Mouse (Mus musculus): Measurements from ENCODE around the gene Fam171a2.

Gene Fam171a2

DNA sequence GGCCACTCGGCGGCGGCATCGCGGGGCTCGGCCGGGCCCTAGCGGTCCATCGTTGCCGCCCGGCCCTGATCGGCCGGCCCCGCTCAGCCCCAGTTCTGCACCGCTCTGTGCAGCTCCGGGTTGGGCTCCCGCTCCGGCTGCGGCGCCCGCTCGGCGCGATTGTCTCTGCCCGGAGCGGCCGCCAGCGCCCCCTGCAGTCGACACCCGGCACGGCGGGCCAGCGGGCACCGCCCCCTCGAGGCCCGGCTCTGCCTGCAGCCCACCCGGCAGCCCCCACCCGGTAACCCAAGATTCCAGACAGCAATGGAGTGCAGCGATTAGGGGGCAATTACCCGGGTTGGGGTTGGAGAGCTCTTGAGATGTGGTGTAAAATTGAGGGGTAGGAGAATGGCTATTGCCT is at the start of gene Fam171a2:
Gene Fam171a2, minus strand, starts transcription at position 186 of the 400 bp plus-strand sequence.
- ATAC-seq (ENCODE audit: insufficient number of reproducible peaks, low FRiP score, low TSS enrichment), result peak; percentile 50; the same call in 1 of the 2 replicates

DNA sequence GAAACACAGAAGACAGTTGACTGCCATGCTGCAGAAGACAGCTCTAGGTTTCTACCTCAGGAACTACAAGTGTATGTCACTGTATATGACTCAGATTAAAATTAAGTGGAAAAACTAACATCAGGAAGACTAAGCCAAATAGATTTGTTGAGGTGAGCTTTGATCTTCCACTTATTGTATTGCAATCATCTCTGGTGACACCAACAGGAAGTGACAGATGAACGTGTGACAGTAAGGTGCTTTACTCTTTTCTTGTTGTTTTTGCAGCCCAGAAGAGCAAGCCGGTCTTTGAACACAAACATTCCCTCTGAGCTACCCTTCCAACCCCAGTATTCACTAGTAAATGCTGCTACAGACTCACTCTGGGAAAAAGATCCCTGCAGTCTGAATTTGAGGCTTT is 49.2 kb upstream of the Fam171a2 start:
- no peak for ATAC-seq (ENCODE audit: insufficient number of reproducible peaks, low FRiP score, low TSS enrichment)

DNA sequence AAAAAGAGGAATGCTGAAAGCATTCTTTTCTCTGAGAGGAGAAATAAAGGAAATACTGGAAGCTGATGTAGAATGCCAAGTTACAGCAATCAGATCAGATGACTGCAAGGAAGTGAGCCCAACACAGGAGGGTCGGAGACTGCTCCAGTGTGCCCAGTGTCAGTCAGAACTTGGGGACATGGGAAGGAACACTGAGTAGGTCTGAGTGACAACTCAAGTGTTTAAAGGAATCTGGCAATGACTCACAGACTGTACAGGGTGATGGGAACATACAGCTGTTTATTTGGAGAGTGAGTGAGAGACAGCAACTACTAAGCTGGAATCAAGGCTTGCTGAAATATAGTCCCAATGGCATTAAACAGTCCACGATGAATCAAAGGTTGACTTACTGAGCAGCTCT is 48.7 kb upstream of the Fam171a2 start:
- no peak for ATAC-seq (ENCODE audit: insufficient number of reproducible peaks, low FRiP score, low TSS enrichment)

DNA sequence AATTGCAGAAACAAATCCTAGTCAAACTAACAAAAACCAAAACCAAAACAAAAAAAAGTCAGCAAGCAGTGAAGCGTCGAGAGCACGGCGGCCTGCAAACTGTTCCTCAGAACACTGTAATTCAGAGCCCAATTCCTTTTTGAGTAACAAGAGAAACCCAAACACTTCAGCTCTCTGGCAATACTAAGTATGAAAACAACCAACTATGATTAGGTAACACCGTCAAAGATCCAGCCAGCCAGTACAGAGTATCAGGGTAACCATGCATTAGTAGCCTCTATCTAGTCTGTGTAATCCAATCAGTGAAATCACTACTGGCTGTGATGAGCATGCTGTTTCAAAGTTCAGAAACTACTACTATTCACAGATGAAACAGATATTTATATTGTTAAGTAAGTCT is 48.3 kb upstream of the Fam171a2 start:
- no peak for ATAC-seq (ENCODE audit: insufficient number of reproducible peaks, low FRiP score, low TSS enrichment)

DNA sequence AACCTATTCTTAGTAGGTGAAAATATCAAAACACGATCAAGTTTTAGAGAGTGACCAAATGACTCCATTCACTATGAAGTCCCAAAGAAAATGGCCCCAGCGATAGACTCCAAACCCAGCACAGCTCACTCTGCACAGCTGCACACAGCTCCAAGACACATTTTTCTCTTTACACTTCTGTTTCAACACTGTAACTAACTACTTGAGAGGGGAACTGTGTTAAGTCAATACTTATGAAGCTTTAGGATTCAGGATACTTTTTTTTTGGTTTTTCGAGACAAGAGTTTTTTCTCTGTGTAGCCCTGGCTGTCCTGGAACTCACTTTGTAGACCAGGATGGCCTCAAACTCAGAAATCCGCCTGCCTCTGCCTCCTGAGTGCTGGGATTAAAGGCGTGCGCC is 47.6 kb upstream of the Fam171a2 start:
- ATAC-seq (ENCODE audit: insufficient number of reproducible peaks, low FRiP score, low TSS enrichment), result no peak

DNA sequence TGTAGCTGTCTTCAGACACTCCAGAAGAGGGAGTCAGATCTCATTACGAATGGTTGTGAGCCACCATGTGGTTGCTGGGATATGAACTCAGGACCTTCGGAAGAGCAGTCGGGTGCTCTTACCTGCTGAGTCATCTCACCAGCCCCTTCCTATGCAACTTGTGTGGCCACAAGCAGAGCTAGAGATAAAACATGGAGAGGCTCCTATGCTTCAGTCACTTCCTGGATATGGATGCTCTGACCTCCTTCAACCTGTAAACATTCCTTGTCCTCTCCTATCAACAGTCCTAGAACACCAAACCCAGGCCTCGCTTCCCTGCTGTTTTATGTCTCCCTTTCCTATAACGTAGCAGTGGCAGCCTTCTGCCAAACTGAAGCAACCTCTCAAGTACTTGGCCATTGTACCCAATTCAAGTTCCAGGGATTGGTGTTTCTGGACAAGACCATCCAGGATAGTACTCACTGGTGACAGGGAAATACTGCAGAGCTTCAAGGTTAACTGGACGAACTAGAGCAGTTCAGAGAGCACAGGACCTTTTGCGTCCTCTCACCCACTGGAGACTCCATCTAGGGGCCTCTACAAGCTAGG is 46.7 kb upstream of the Fam171a2 start:
- ATAC-seq (ENCODE audit: insufficient number of reproducible peaks, low FRiP score, low TSS enrichment), result no peak

DNA sequence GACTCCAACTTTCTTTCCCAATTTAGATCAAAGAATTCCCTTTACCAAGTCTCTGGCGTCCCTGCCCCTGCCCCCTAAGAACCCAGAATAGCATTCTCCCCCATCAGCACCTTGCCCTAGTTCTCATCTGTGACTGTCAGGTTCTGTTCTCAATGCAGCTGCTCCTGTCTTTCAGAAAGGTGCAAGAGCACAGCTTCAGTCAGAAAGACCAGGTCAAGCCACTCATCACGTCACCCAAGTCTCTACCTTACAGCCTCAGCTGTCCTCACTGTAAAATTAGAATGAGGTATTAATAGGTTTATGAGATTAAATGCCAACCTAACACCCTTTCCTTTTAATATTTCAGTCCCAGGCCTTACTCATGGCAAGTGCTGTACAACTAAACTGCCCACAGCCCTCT is 45.8 kb upstream of the Fam171a2 start:
- no peak for ATAC-seq (ENCODE audit: insufficient number of reproducible peaks, low FRiP score, low TSS enrichment)

DNA sequence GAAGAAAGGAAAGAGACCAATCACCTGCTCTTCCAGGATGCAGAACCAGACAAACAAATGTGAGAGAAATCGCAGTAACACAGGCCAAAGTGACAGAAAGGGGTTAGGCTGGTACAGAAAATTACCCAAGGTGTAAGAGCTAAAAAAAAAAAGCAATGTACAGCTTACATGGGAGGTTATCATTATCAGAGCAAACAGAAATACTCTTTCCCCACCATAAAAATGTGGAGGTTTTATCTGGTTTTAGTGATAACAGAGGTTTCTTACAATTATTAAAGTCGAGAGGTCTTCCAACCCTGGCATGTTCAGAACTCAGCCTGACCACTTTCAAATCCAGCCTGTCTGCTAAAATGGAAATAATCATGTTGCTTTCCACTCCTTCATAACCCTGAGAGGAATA is 40.4 kb upstream of the Fam171a2 start:
- no peak for ATAC-seq (ENCODE audit: insufficient number of reproducible peaks, low FRiP score, low TSS enrichment)

DNA sequence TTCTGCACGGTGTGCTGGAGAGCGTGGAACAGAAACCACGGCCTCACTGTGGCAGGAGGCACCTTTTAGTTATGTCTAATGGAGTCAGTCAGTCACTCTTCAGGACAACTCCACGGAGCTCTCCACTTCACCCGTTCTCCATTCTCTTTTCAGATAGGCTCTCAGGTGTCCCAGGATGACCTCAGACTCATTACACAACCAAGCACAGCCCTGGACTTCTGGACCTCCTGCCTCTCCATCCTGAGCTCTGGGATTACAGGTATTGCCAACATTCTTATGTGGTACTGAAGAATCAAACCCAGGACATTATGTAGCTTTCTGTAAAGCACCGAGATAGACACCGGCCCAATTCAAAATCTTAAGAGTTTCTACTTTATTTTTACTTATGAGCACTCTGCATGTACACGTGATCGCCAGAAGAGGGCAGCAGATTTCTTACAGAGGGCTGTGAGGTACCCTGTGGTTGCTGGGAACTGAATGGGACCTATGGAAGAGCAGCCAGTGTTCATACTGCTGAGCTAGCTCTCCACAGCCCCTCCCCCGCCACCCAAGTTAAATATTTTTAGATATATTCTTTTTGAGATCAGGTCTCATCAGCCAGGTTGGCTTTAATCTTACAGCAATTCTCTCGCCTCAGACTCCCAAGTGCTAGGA is 39.4 kb upstream of the Fam171a2 start:
- no peak; the same call in 1 of the 2 replicates for ATAC-seq (ENCODE audit: insufficient number of reproducible peaks, low FRiP score, low TSS enrichment)

DNA sequence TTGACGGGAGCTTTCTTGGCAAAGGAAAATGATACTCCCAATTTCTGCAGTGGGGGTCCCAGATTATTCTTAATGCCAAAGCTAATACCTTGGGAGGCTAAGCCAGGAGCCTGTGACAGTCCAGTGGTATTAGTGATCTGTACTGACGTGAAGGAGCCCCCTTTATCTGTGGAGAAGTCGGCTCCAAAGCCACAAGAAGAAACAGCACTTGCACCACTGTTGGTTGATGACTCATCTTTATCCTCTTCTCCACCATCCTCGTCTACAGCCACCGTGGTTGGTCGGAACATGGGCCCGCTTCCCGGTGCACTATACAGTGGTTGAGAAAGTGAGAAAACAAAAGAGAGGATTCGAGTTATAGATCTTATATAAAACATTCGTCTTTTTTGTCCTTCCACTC is 34.3 kb upstream of the Fam171a2 start:
- no peak for ATAC-seq (ENCODE audit: insufficient number of reproducible peaks, low FRiP score, low TSS enrichment)

DNA sequence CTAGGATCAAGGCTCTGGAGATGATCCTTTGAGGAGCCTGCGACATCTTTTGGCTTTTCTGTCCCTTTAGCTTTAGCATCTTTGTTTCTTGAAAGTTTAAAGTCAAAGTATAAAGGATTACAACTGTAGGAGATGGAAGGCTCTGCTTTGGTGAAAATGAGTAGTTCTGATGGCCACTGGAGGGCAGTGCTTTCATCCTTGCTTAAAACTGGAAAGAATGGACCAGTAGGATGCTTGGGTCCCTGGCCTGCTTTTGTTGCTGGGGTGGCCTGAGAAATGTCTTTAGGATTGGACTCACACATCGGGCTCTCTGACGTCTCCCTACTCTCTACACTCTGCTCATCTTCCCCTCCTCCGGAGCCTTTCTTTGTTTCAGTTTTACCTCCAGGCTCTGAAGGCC is 33.4 kb upstream of the Fam171a2 start:
- ATAC-seq (ENCODE audit: insufficient number of reproducible peaks, low FRiP score, low TSS enrichment), result no peak

DNA sequence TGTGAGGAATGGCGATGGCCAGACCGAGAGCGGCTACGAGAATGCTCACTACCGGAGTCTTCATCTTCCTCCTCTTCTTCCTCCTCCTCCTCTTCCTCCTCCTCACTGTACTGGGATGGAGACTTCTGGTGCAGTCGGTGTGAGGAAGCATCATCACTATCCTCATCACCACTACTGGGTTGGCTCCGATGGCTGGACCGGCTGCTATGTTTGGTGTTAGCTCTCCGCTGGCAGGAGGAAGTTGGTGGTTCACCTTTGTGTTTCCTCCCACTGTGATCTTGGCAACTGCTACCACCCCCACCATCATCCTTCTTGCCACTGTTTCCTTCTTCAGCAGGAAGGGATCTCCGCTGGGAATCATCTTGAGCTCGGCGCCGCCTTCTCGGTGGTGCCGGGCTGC is 32.6 kb upstream of the Fam171a2 start:
- ATAC-seq (ENCODE audit: insufficient number of reproducible peaks, low FRiP score, low TSS enrichment), result no peak

DNA sequence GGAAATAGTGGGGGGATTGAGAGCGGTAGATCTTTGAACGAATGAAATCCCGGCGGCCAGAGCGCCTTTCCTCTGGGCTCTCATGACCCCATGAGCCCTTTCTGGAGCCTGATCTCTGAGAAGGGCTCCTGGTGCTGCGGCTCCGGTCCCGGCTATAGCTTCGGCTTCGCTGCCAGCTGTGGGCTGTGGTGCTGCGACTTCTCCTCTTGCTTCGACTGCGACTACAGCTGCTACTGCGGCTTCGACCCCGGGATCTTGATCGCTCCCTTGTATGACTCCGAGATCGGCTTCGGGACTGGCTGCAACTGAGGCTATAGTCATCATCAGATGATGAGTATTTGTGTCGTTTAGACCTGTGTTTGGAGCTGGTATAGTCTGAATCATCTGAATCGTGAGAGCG is 32.1 kb upstream of the Fam171a2 start:
- ATAC-seq (ENCODE audit: insufficient number of reproducible peaks, low FRiP score, low TSS enrichment), result no peak

DNA sequence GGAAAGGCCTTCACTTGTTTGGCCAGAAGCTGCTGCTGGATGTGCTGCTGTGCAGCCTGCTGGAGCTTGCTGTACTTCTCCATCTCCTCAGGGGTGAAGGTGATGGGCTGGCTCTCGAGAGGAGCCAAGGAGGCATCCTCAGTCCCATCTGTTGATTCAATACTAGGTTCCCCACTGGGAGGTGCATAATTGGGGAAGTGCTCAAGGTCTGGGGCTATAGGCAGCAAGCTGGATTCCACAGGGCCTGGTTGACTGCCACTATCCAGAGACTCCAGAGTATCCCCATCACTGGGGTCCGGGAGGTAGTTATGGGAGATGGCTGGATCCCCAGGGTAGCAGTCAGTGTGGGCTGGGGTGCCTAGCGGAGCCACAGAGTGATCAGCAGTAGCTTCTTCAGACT is 31.2 kb upstream of the Fam171a2 start:
- ATAC-seq (ENCODE audit: insufficient number of reproducible peaks, low FRiP score, low TSS enrichment), result no peak

DNA sequence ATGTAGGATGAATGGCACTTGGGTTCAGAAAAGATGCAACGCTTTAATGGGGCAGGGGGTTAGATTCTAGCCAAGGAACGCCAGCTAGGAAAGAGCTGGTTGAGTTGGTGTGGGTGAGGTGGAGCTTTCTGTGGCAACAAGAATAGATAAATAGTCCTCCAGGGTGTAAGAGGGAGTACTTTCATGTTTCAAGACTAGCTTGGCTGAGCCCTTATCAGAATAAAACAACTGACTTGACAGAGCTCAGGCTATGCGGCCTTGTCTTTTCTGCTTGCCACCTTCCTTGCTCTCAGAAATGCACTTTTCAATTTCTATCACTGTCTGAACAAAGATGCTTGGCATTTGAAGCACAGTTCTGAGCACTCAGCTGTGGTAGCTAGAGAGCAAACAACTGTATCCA is 27.5 kb upstream of the Fam171a2 start:
- ATAC-seq (ENCODE audit: insufficient number of reproducible peaks, low FRiP score, low TSS enrichment), result no peak

DNA sequence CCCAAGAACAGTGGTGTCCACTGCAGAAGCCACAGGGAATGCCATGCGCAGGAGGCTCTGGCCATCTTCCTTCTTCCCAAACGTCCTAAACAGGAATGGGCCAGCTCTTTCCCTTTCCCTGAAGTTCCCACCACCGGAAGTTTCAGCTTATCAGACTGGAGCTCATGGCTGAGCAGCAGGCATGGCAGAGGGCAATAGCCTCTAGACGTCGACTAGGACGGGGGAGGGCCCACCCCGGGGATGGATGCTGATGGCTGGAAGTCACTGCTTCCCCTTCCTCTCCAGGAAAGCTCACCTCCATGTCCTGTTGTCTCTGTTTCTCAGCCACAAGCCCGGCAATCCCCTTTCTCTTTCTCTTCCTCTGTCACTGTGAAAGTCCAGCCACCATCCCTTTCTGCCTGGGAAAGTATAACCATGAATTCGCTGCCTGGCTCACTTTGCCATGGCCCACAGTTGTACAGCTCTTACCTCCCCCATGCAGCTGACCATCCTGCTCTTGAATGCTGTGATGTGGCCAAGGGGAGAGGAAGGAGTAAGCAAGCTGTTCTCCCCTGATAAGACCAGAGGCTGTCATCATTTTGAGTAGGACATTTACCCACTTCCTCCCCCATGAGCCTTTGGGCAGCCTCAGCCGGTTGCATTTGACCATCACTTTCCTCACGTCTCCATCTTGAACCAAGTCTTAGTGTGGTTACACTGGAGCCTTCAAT is 22.3 kb upstream of the Fam171a2 start, which contains the start of gene Itga2b:
Gene Itga2b, minus strand, starts transcription at position 475 of the 710 bp plus-strand sequence.
- no peak for ATAC-seq (ENCODE audit: insufficient number of reproducible peaks, low FRiP score, low TSS enrichment)

DNA sequence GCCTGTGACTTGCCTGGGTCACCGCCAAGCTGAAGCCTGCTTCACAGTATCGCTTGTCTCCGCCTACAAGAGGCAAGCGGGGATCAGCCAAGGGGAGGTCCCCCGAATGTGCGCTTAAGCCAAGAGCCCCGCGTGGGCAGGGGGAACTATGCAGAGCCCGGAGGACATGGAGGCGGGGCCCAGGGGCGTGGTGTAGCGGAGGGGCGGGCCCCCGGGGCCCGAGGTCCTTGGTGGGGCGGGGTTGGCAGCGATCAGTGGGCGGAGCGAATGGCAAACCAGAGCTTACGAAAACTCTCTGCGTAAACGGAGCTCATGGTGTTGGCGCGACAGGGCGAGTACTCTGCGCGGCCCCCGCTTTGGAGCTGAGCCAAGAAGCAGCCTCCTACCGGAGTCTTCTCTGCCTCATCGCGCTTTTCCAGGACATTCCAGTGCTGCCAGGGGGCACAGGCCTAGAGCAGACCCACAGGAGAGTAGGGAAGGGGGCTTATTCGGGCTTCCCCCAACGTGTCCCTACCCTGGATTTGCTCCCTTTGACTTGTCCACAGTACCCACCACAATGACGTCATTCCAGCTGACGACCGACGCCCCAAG is 19.7 kb upstream of the Fam171a2 start:
- peak; percentile 70; the same call in 1 of the 2 replicates for ATAC-seq (ENCODE audit: insufficient number of reproducible peaks, low FRiP score, low TSS enrichment)

DNA sequence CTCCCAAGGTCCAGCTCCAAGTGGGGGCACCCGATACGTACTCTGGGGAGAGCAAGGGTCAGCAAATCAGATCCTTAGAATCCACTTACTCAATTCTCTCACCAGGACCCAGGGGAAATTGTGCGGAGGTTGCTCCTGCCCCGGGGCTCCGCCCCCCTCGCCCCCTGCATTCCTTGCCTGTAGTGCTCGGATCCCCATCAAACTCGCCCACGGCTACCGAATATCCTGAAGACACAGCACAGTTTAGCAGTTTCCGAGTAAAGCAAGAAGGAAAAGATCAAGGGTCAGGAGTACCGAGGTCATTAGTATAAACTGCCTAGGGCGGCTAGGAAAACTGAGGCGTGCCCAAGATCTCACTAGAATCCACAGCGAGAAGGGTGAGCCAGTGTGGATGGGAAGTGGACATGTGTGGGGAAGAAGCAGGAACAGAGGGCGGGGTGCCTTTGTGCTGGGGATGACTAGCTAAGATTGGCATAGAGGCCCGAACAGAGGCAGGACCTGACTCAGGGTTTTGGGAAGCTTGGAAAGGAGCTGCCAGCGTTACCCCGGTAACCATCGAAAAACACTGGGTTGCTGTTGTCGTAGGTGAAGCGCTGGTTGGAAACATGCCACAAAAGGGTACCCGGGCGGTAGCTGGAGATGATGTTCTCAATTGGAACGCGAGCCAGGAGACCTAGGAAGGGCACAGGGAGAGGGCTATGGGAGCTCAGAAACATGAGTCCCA is 18.4 kb upstream of the Fam171a2 start:
- no peak for ATAC-seq (ENCODE audit: insufficient number of reproducible peaks, low FRiP score, low TSS enrichment)

DNA sequence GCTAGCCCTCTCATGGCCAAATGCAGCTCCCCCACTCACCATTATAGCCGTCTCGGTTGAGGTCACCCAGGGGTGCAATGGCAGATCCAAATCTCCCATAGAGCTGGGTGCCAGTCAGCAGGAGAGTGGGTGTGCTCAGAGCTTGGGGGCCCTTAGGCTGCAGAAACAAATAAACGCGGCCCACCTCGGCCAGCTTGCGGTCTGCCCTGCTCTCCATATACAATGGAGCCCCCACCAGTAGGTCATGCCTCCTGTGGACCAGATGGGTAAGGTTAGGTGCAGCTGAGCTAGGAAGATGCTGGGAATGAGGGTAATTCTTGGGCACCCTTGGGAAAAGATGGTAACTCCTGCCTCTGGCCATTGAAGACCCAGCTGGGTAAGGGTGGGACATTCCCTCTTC is 17.4 kb upstream of the Fam171a2 start:
- no peak for ATAC-seq (ENCODE audit: insufficient number of reproducible peaks, low FRiP score, low TSS enrichment)

DNA sequence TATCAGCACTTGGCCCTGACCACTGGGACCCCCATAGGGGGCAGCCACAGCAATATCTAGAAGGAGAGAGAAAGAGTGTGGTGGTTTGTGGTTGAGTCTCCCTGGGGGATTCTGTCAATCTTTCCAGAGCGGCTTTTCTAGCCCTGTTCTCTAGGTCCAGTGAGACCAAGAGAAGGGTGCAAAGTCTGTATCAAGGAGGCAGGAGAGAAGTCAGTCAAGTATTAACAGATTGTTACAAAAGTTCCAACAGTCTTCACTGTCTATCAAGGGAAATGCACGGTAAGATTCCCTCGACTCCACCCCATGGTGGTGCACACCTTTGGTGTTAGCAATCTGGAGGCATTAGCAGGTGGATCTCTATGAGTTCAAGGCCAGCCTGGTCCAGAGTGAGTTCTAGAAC is 14.3 kb upstream of the Fam171a2 start:
- no peak for ATAC-seq (ENCODE audit: insufficient number of reproducible peaks, low FRiP score, low TSS enrichment)

DNA sequence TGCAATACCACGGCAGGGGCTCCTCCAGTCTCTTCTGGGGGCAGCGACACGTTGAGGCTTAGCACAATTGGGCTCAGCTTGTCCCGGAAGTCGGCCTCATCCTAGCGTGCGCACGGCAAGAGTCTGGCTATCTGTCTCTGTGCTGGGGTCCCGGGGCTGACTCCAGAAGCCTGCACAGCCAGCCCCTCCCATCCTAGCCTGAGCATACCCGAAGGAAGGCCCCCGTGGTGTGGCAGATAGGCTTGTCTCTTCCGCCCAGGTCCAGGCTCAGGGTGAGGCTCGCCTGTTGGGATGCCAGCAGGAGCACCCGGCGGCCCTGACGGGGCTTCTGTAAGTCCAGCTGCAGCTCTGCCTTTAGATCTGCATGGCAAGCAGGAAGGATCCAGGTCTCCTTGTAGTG is 13.1 kb upstream of the Fam171a2 start:
- ATAC-seq (ENCODE audit: insufficient number of reproducible peaks, low FRiP score, low TSS enrichment), result no peak
